Mouse (Mus musculus) gastrocnemius, postnatal 14 days (tissue): ENCODE results near the gene Zfp503. TPM values are rescaled to one million over a fixed set of nuclear protein-coding genes. Genes with fewer than 3 reads are reported as not detected.
A peak's percentile ranks its signal among the peaks of the same experiment; 100 is the strongest.

Experiments
- DNase-seq: peaks from one replicate; pipeline ENCODE4 v3.0.0; 2021; ENCODE audit warnings: mixed read lengths
- intact Hi-C: fragments of 180-260 bp; cut with DNase I; formaldehyde crosslinking; loops from one replicate; pipeline ENCODE4 v1.15.1; 2025; ENCODE audit warnings: low total_unique reads
- long read RNA-seq, 2 experiments: library from polyadenylated mRNA; stranded (forward); transcript quantifications; one replicate each; pipeline ENCODE4 v2.0.0; 2021
- total RNA-seq, 2 experiments: library from RNA; stranded (reverse); gene quantifications; 2 replicates each; pipeline ENCODE4 v1.2.3; 2021

The Zfp503 gene
- total RNA-seq: 1 to 10 TPM; 7.2 to 9.7 TPM
- long read RNA-seq, experiment 1, partial matches to known transcripts: 1 of 1 reads
- long read RNA-seq, experiment 1, other reads (novel, unspliced or antisense): 0 of 1 reads
- long read RNA-seq, experiment 2, partial matches to known transcripts: 3 of 4 reads
- long read RNA-seq, experiment 2, other reads (novel, unspliced or antisense): 1 of 4 reads

DNA sequence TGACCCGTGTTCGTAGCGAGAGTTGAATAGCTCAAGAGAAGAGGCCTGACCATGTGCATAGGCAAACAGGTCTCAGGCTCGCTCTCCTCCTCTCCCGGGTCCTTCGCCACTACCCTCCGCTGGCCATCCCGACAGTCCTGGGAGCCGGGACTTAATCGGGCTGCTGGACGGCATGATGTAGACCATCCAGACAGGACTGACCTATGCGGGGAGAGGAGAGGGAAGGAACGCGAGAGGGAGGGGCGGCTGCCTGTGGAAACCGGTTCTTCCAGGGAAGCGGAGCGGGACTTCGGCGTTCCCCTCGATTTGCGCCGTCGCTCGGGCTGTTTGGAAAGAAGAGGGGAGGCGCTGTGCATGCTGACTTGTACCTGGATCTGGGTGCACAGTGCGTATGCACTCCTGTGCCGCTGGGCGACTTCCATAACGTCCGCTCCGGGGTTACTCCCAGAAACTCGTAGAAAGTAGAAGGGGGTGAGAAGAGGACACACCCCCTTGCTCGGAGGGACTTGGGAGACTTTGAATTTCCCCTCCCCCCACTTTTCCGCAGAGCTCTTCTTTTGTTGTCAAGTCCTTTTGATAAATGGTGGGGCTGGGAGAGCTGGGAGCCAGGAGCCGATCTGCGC is at the start of gene Zfp503:
TSS of gene Zfp503 (minus strand) at position 311 of the 623 bp plus-strand sequence.
- peak; percentile 52 for DNase-seq
- intact Hi-C loops: loop anchor here (10.0 kb wide), 2 partner anchors 815 to 1055 kb away; no protein-coding TSS in a partner anchor

GRCm38 (mm10) chr14:22037498-22038131 is 48.2 kb upstream of the Zfp503 start:
- intact Hi-C loops: no loop called here
- no peak for DNase-seq

DNA sequence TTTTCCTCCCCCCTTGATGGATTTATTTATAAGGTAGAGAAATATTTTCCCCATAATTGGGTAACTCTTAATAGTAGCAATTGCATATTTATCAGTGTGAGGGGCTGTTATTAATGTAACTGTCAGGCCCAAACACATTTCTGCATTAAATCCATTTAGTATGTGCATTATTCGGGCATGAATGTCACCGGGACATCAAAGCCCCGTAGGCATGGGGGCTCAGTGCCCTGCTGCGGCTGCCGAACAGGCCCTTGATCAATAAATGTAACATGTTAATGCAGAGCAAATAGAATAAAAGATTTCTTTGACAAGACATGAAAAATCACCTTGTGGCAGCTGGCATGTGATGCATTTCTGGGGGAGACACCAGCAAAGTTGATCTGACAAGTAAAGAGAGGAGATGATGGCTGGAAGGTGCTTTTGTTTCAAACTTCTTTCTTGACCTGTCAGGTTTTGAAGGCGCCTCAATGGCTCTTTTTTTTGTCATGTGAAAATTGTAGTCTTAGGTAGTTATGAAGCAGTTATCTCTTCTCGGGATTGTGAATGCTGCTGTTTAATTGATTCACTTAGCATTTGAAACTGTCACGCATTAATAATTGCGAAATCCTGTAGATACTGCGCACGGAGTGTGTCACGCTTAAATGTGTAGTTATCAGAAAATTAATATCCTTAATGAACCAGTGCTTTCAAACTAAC is 47.5 kb upstream of the Zfp503 start:
- intact Hi-C loops: no loop called here
- DNase-seq: no peak

- intact Hi-C loops: no loop called here
- no peak for DNase-seq
These were observed 46.9 kb upstream of the Zfp503 start for GRCm38 (mm10) chr14:22036338-22036737.

GRCm38 (mm10) chr14:22035900-22036299 is 46.5 kb upstream of the Zfp503 start:
- peak; percentile 9 for DNase-seq
- intact Hi-C loops: no loop called here

- intact Hi-C loops: no loop called here
These were observed 34.1 kb upstream of the Zfp503 start for GRCm38 (mm10) chr14:22023533-22023932.

GRCm38 (mm10) chr14:22020885-22021284 is 31.5 kb upstream of the Zfp503 start:
- intact Hi-C loops: no loop called here

More at GRCm38 (mm10) chr14:22023533-22023932, 34.1 kb upstream of the Zfp503 start:
- DNase-seq: no peak

DNA sequence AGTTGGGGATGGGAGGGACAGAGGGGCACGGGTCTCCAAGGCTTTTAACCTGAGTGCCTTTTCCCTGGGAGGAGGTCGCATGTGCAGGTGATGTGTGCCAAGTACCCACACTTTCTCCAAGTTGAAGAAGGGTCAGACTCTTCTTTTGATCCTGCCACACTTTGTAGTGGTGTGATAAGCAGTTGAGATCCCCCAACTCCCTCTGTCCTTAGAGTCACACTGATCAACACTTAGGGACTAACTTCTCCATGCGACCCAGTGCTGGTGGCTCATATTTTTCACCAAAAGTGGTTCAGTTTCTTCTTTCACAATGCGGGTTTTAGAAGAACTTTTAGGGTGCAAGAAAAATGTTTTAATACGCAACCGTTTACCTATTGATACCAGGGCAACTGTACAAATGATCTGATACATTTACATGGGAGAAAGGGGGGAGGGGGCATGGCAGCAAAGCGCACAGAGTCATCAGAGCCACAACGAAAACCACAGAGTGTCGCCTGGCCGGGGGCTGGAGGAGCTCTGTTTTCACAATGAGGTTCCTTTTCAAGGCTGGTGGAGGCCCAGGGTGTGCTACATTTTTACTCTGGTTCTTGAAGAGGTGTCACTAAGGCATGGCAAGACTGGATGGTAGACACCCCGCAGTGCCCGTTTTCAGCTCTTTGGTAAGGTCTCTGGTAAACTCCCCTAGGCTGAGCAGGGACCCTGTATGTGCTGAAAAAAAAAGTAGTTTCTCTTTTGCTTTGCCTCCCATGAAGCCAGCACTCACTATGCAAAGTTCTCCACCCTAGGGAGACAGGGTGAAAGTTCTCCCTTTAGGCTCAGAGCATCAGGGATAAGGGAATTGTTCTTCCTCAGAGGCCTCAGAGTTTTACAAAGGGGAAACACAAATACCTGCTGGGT is 30.8 kb upstream of the Zfp503 start:
- intact Hi-C loops: no loop called here
- DNase-seq: no peak

More at GRCm38 (mm10) chr14:22020885-22021284, 31.5 kb upstream of the Zfp503 start:
- DNase-seq: peak; percentile 61

GRCm38 (mm10) chr14:22019252-22019948 is 30.0 kb upstream of the Zfp503 start, which contains the start of gene Lrmda:
Lrmda (plus strand) TSS chr14:22019712.
- intact Hi-C loops: no loop called here
- peak; percentile 76 for DNase-seq

- intact Hi-C loops: no loop called here
These were observed 27.6 kb upstream of the Zfp503 start for GRCm38 (mm10) chr14:22017011-22017410.

DNA sequence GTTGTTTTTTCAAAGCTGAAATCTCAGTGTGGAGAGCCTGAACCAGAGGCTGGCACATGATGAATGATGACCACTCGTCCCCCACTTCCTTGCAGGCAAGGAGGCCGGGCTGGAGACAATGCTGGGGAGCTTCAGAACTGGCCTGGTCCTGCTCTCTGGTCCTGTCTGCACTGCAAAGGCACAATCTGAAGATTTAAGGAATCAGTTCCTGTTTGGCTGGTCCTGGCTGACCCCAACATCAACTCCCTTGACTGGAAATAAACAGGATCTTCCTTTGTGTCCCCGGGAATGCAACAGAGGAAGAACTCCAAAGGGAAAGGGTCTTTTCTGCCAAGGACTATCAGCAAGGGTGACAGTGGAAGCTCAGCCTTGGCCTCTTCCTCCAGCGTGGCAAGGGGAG is 25.4 kb upstream of the Zfp503 start:
- DNase-seq: no peak
- intact Hi-C loops: no loop called here

More at GRCm38 (mm10) chr14:22017011-22017410, 27.6 kb upstream of the Zfp503 start:
- DNase-seq: no peak

DNA sequence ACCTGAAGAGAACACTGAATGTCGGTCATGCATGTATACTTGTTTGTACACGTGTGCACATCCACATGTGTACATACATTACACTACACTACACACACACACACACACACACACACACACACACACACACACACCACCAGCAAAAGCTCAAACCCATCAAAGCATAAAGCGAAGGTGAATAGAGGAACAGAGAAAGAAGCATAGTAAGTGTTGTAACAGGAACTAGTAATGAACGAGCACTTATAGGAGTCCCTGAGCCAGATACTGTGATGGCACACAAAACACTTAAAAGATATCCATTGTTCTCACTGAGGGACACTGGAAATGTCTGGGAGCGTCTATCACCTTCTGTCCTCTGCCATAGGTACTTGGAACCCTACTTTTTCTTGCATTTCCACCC is 24.9 kb upstream of the Zfp503 start:
- DNase-seq: no peak
- intact Hi-C loops: no loop called here

GRCm38 (mm10) chr14:22007006-22007405 is 17.6 kb upstream of the Zfp503 start:
- DNase-seq: no peak

DNA sequence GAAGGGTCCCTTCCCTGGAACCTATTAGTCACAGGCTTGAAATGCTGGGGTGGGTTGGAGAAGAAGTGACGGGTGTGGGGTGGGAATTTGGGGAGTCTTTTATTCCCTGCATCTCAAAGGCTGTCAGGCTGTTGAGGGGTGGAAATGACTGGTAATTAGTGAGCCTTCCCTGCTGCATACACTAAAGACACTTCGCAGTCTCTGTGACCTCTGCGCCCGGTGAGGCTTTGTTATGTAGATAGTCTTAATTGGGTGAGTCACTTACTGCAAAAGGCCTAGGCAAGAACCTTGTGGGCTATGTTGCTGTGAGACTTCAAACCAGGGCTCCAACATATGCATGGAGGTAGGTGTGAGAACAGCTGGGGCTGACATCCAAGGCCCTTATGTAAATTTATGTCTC is 15.5 kb upstream of the Zfp503 start:
- intact Hi-C loops: no loop called here
- DNase-seq: no peak

More at GRCm38 (mm10) chr14:22007006-22007405, 17.6 kb upstream of the Zfp503 start:
- intact Hi-C loops: no loop called here

GRCm38 (mm10) chr14:22003631-22004030 is 14.2 kb upstream of the Zfp503 start:
- intact Hi-C loops: no loop called here
- no peak for DNase-seq

DNA sequence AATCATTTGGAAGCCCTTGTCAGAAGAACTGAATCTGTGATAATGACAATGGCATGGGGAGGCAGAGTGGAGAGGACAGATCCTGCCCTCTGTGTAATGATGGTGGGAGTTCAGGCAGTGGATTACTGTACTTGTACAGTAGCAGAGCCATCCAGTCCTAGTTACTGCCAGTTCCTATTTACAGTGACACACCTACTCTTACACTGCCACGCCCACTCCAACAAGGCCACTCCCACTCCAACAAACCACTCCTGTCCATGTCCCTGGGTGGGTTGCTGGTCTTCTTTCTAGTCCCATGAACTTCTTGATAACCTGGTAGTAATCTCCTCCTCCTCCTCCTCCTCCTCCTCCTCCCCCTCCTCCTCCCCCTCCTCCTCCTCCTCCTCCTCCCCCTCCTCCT is 13.8 kb upstream of the Zfp503 start:
- intact Hi-C loops: no loop called here
- DNase-seq: no peak

- intact Hi-C loops: no loop called here
- DNase-seq: no peak
These were observed 10.2 kb upstream of the Zfp503 start for GRCm38 (mm10) chr14:21999588-21999987.

- peak; percentile 76 for DNase-seq
- intact Hi-C loops: no loop called here
These were observed 5.8 kb upstream of the Zfp503 start for GRCm38 (mm10) chr14:21995031-21995754.
